Mouse (Mus musculus) CH12.LX (cell line): ENCODE measurements around the gene Cdh24.

Source experiments
- CTCF ChIP-seq, 2 experiments: IDR thresholded peaks in 1 of 2; conservative IDR thresholded peaks in 1 of 2; 2 replicates each; pipeline ENCODE4 v1.5.1; 2011 to 2012; ENCODE audit warnings: low read depth in 2 of 2, low read length in 2 of 2, improper control_type of control experiment in 1 of 2, inconsistent platforms in 1 of 2, mild to moderate bottlenecking in 1 of 2, moderate library complexity in 1 of 2
- HCFC1 ChIP-seq: IDR thresholded peaks from 2 replicates; pipeline ENCODE4 v1.6.1; 2012; ENCODE audit warnings: low read depth, mild to moderate bottlenecking, inconsistent platforms, low read length, improper control_type of control experiment
- POLR2A ChIP-seq: IDR thresholded peaks from 2 replicates; pipeline ENCODE4 v1.6.1; 2011; ENCODE audit warnings: low read depth, mild to moderate bottlenecking, improper control_type of control experiment, low read length
- RCOR1 ChIP-seq: conservative IDR thresholded peaks from 2 replicates; pipeline ENCODE4 v1.6.1; 2012; ENCODE audit warnings: low read depth, mild to moderate bottlenecking, inconsistent platforms, low read length, improper control_type of control experiment
- ZMIZ1 ChIP-seq: IDR thresholded peaks from 2 replicates; pipeline ENCODE4 v1.6.1; 2012; ENCODE audit warnings: low read depth, mild to moderate bottlenecking, inconsistent platforms, low read length, improper control_type of control experiment

DNA sequence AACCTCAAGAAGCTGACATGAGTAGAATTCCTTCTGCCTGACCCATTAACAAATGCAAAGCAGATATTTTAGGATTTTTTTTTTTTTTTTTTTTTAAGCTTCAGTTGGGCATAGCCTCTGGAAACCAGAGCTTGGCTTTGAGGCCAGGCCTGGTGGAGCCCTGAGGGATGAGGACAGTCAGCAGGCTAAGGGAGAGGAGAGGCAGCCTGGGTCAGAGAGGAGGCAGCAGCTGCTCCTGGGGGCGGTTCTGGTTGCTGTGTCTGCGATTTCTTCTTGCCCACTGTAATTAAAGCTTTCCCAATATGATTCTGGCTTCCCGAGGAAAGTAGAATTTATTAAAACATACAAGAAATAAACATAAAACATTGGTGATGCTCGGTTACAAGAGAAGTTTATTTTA is 31.9 kb downstream of the Cdh24 start:
- TF ChIP-seq RCOR1 (no peak), CTCF (conservative IDR thresholded peaks at IDR 0.05 in 1 of 2, IDR thresholded peaks at IDR 0.05 in 1 of 2; ENCODE audit: low read depth in 2 of 2, low read length in 2 of 2) (no peak), HCFC1 (no peak), POLR2A (no peak), ZMIZ1 (no peak)
